Mouse (Mus musculus): ENCODE measurements around the gene Capza2.

GRCm38 (mm10) chr6:17694550-17694951 is 58.5 kb downstream of the Capza2 start:
- TF ChIP-seq CTCF (IDR thresholded peaks at IDR 0.05; ENCODE audit: control insufficient read depth, insufficient read depth, low read length): peak; percentile 50; the same call in 1 of the 2 replicates
- peak; percentile 59; the same call in 1 of the 2 replicates for TF ChIP-seq POLR2A (IDR thresholded peaks at IDR 0.05; ENCODE audit: borderline replicate concordance, control insufficient read depth, low read depth, low read length)
